Mouse (Mus musculus) hindbrain, embryonic 11.5 days (tissue): Measurements from ENCODE around the gene Nos3. TPM values are rescaled to one million over a fixed set of nuclear protein-coding genes. Genes with fewer than 3 reads are reported as not detected.

Source experiments
- ATAC-seq: fragments of 200-750 bp; cut with Nextera tagmentation; 2 replicates; pipeline ENCODE4 v1.8.0; 2017; ENCODE audit warnings: mild to moderate bottlenecking, moderate TSS enrichment, moderate library complexity; ENCODE audit not compliant: low FRiP score
- DNase-seq: peaks from one replicate; pipeline ENCODE4 v3.0.0-alpha.2; 2015; ENCODE audit warnings: low spot score
- H3K27ac ChIP-seq: fragments of 300-500 bp; sonication (generic); 2 replicates; pipeline ENCODE4 v1.5.1; 2014; ENCODE audit warnings: mild to moderate bottlenecking, low read depth, low read length
- H3K27me3 ChIP-seq: fragments of 300-500 bp; sonication (generic); 2 replicates; pipeline ENCODE4 v1.6.1; 2014; ENCODE audit warnings: mild to moderate bottlenecking, low read length, moderate library complexity, mixed read lengths; ENCODE audit not compliant: control insufficient read depth, insufficient read depth
- H3K36me3 ChIP-seq: fragments of 300-500 bp; sonication (generic); 2 replicates; pipeline ENCODE4 v1.6.1; 2014; ENCODE audit warnings: mild to moderate bottlenecking, low read length, moderate library complexity, mixed read lengths; ENCODE audit not compliant: control insufficient read depth, insufficient read depth
- H3K4me1 ChIP-seq: fragments of 300-500 bp; sonication (generic); replicated peaks from 2 replicates; pipeline ENCODE4 v1.6.1; 2014; ENCODE audit warnings: low read length, mixed read lengths; ENCODE audit not compliant: control insufficient read depth, insufficient read depth
- H3K4me2 ChIP-seq: fragments of 300-500 bp; sonication (generic); replicated peaks from 2 replicates; pipeline ENCODE4 v1.6.1; 2014; ENCODE audit warnings: mild to moderate bottlenecking, low read depth, low read length
- H3K4me3 ChIP-seq: fragments of 300-500 bp; sonication (generic); 2 replicates; pipeline ENCODE4 v1.5.1; 2014; ENCODE audit warnings: low read depth, low read length
- H3K9ac ChIP-seq: fragments of 300-500 bp; sonication (generic); 2 replicates; pipeline ENCODE4 v1.6.1; 2014; ENCODE audit warnings: low read depth, low read length
- H3K9me3 ChIP-seq: fragments of 300-500 bp; sonication (generic); 2 replicates; pipeline ENCODE4 v1.6.1; 2016; ENCODE audit warnings: low read length; ENCODE audit not compliant: control insufficient read depth
- WGBS: fragments of 180-500 bp; shearing (Covaris S2); extraction: QIAGEN DNeasy Blood & Tissue Kit; methylation state at CpG from one replicate; pipeline ENCODE4 v1.1.7; 2014; 5-methylcytosine and 5-hydroxymethylcytosine counted together
- polyA plus RNA-seq: library from polyadenylated mRNA; unstranded; fragments of >200 nt; fragmentation: Nextera tagmentation; extraction: Ambion mirVana; gene quantifications from 2 replicates; pipeline ENCODE4 v1.2.1, GENCODE M21; 2014

The Nos3 gene
- 4.5 and 5.2 TPM in 2 replicates for polyA plus RNA-seq

- Histone ChIP-seq H3K4me3 (no peak within 1 kb of the TSS), H3K27ac (no peak within 1 kb of the TSS), H3K36me3 (no peaks in the 10 kb centered on the region), H3K27me3 (no peaks in the 10 kb centered on the region), H3K4me1 (0 out of 2 replicates have a peak, but pooled peaks cover 5% of the 10 kb centered on the region), H3K9ac (no peak within 1 kb of the TSS), H3K9me3 (no peaks in the 10 kb centered on the region), H3K4me2 (no peak within 1 kb of the TSS)
- 38% methylated on average over 12 of the region's 12 CpGs for WGBS
- no peak for DNase-seq
- ATAC-seq = no peak
Observed at GRCm38 (mm10) chr5:24364508-24364907, at the start of gene Nos3. TSS of gene Nos3 (plus strand) at chr5:24364810.

GRCm38 (mm10) chr5:24319776-24320466 lies 44.7 kb upstream of the Nos3 start:
- Histone ChIP-seq H3K27me3 (no peaks in the 10 kb centered on the region), H3K9me3 (no peaks in the 10 kb centered on the region), H3K27ac (no peak overlapping the region), H3K9ac (peak overlapping the region; percentile 20; the same call in 1 of the 2 replicates), H3K4me1 (peaks cover 19% of the 10 kb centered on the region), H3K4me3 (no peak overlapping the region), H3K4me2 (peak overlapping the region; percentile 19; the same call in 1 of the 2 replicates), H3K36me3 (0 out of 2 replicates have a peak, but pooled peaks cover 2% of the 10 kb centered on the region)
- ATAC-seq (no peak), DNase-seq (no peak)
- 13% methylated on average over 13 of the region's 13 CpGs for WGBS

GRCm38 (mm10) chr5:24320467-24320813 lies 44.2 kb upstream of the Nos3 start:
- Histone ChIP-seq H3K4me1 (peaks cover 19% of the 10 kb centered on the region), H3K4me2 (peak overlapping the region; percentile 19), H3K4me3 (no peak overlapping the region), H3K9ac (peak overlapping the region; percentile 20), H3K36me3 (peaks cover 4% of the 10 kb centered on the region), H3K9me3 (no peaks in the 10 kb centered on the region), H3K27me3 (no peaks in the 10 kb centered on the region), H3K27ac (0 out of 2 replicates have a peak overlapping the region, but pooled peaks have one; percentile 24)
- DNase-seq (no peak), ATAC-seq (no peak)
- 49% methylated on average over 6 of the region's 6 CpGs for WGBS

- 0 out of 2 replicates have a peak overlapping the region, but pooled peaks have one; percentile 24 for H3K27ac ChIP-seq
Observed at GRCm38 (mm10) chr5:24320894-24321293, 43.7 kb upstream of the Nos3 start.

GRCm38 (mm10) chr5:24321711-24322682 lies 42.6 kb upstream of the Nos3 start:
- no peaks in the 10 kb centered on the region for H3K27me3 ChIP-seq
- peak overlapping the region; percentile 41 for H3K4me2 ChIP-seq
- DNase-seq = peak; percentile 75
- H3K9ac ChIP-seq = peak overlapping the region; percentile 63
- peak; percentile 82 for ATAC-seq
- peaks cover 19% of the 10 kb centered on the region for H3K4me1 ChIP-seq
- 5% methylated on average over 20 of the region's 22 CpGs for WGBS
- H3K27ac ChIP-seq = peak overlapping the region; percentile 90
- H3K9me3 ChIP-seq = no peaks in the 10 kb centered on the region
- H3K4me3 ChIP-seq = peak overlapping the region; percentile 20
- H3K36me3 ChIP-seq = peaks cover 7% of the 10 kb centered on the region

More at GRCm38 (mm10) chr5:24320894-24321293, 43.7 kb upstream of the Nos3 start:
- Histone ChIP-seq H3K4me3 (no peak overlapping the region), H3K4me1 (peaks cover 19% of the 10 kb centered on the region), H3K36me3 (peaks cover 7% of the 10 kb centered on the region), H3K9me3 (no peaks in the 10 kb centered on the region), H3K4me2 (no peak overlapping the region; the same call in 1 of the 2 replicates), H3K27me3 (no peaks in the 10 kb centered on the region), H3K9ac (peak overlapping the region; percentile 63)
- no peak for ATAC-seq
- no peak for DNase-seq
- WGBS = 37% methylated on average over 5 of the region's 5 CpGs

- Histone ChIP-seq H3K27me3 (no peaks in the 10 kb centered on the region), H3K9ac (no peak overlapping the region), H3K4me1 (peaks cover 33% of the 10 kb centered on the region), H3K4me3 (no peak overlapping the region), H3K4me2 (no peak overlapping the region), H3K36me3 (peaks cover 7% of the 10 kb centered on the region), H3K27ac (no peak overlapping the region), H3K9me3 (no peaks in the 10 kb centered on the region)
- ATAC-seq = no peak
- no peak for DNase-seq
- 41% methylated on average over 14 of the region's 14 CpGs for WGBS
Observed at GRCm38 (mm10) chr5:24325251-24325650, 39.4 kb upstream of the Nos3 start.

- Histone ChIP-seq H3K4me3 (no peak overlapping the region), H3K4me2 (no peak overlapping the region), H3K9ac (no peak overlapping the region), H3K4me1 (peaks cover 26% of the 10 kb centered on the region), H3K9me3 (no peaks in the 10 kb centered on the region), H3K27ac (no peak overlapping the region), H3K27me3 (no peaks in the 10 kb centered on the region), H3K36me3 (peaks cover 7% of the 10 kb centered on the region)
- DNase-seq (no peak), ATAC-seq (no peak)
- 88% methylated on average over 15 of the region's 15 CpGs for WGBS
Observed at GRCm38 (mm10) chr5:24326166-24326841, 38.3 kb upstream of the Nos3 start.

GRCm38 (mm10) chr5:24326842-24327417 lies 37.7 kb upstream of the Nos3 start:
- Histone ChIP-seq H3K9me3 (no peaks in the 10 kb centered on the region), H3K4me2 (no peak overlapping the region), H3K4me1 (peaks cover 20% of the 10 kb centered on the region), H3K27ac (no peak overlapping the region), H3K9ac (0 out of 2 replicates have a peak overlapping the region, but pooled peaks have one; percentile 0), H3K4me3 (no peak overlapping the region), H3K27me3 (no peaks in the 10 kb centered on the region), H3K36me3 (peaks cover 7% of the 10 kb centered on the region)
- DNase-seq (no peak), ATAC-seq (no peak)
- WGBS = 75% methylated on average over 4 of the region's 4 CpGs
